Mouse (Mus musculus) heart, embryonic 13.5 days (tissue): ENCODE measurements around the gene Gstm3. TPM values are rescaled to one million over a fixed set of nuclear protein-coding genes. Genes with fewer than 3 reads are reported as not detected.

Experiments used
- ATAC-seq: fragments of 200-750 bp; cut with Nextera tagmentation; 2 replicates; pipeline ENCODE4 v1.8.0; 2017; ENCODE audit warnings: moderate TSS enrichment; ENCODE audit not compliant: insufficient number of reproducible peaks, low FRiP score, low TSS enrichment; ENCODE audit errors: extremely low read depth
- H3K27ac ChIP-seq: fragments of 300-500 bp; sonication (generic); replicated peaks from 2 replicates; pipeline ENCODE4 v1.5.1; 2015; ENCODE audit warnings: moderate library complexity, mild to moderate bottlenecking, inconsistent platforms
- H3K27me3 ChIP-seq: fragments of 300-500 bp; sonication (generic); replicated peaks from 2 replicates; pipeline ENCODE4 v1.6.1; 2015; ENCODE audit warnings: mild to moderate bottlenecking, inconsistent platforms
- H3K36me3 ChIP-seq: fragments of 300-500 bp; sonication (generic); 2 replicates; pipeline ENCODE4 v1.6.1; 2015; ENCODE audit warnings: mild to moderate bottlenecking, inconsistent platforms
- H3K4me1 ChIP-seq: fragments of 300-500 bp; sonication (generic); 2 replicates; pipeline ENCODE4 v1.6.1; 2015; ENCODE audit warnings: inconsistent platforms
- H3K4me2 ChIP-seq: fragments of 300-500 bp; sonication (generic); 2 replicates; pipeline ENCODE4 v1.6.1; 2015; ENCODE audit warnings: inconsistent platforms, mild to moderate bottlenecking, moderate library complexity
- H3K4me3 ChIP-seq: fragments of 300-500 bp; sonication (generic); 2 replicates; pipeline ENCODE4 v1.5.1; 2015; ENCODE audit warnings: moderate library complexity, mild to moderate bottlenecking, inconsistent platforms
- H3K9ac ChIP-seq: fragments of 300-500 bp; sonication (generic); 2 replicates; pipeline ENCODE4 v1.6.1; 2015; ENCODE audit warnings: inconsistent platforms, mild to moderate bottlenecking, moderate library complexity
- H3K9me3 ChIP-seq: fragments of 300-500 bp; sonication (generic); 2 replicates; pipeline ENCODE4 v1.6.1; 2016; ENCODE audit warnings: inconsistent platforms
- WGBS: fragments of 180-500 bp; shearing (Covaris S2); methylation state at CpG from one replicate; pipeline ENCODE4 v1.1.7; 2015; ENCODE audit warnings: mixed read lengths; 5-methylcytosine and 5-hydroxymethylcytosine counted together
- polyA plus RNA-seq: library from polyadenylated mRNA; unstranded; fragments of >200 nt; fragmentation: Nextera tagmentation; extraction: Ambion mirVana; gene quantifications from 2 replicates; pipeline ENCODE4 v1.2.1, GENCODE M21; 2015

The Gstm3 gene
- polyA plus RNA-seq, 1 experiment from 2014 or later, result not detected

DNA sequence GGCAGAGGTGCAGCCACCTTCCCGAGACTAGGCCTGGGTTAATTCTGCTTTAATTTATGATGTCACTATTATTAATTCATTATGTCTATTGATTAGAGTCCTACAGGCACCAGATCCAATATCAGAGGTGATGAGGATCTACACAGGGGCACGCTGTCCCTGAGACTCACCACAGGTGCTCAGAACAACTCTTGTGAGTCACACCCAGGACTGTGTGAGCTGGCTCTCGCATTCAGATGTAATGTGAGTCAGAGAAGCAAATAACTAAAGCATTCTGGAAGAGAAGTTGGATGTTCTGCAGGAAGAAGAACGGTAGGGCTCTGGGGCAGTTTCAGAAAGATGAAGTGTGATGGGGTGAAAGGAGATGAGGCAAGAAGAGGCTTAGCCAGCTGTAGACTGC, 39.8 kb downstream of the Gstm3 start:
- H3K27me3 ChIP-seq, result peaks cover 10% of the 10 kb centered on the region; the same call in 1 of the 2 replicates
- no peak overlapping the region for H3K4me3 ChIP-seq
- H3K9ac ChIP-seq, result no peak overlapping the region
- H3K9me3 ChIP-seq, result no peaks in the 10 kb centered on the region
- no peak overlapping the region for H3K27ac ChIP-seq
- H3K4me2 ChIP-seq, result no peak overlapping the region
- no peak for ATAC-seq
- WGBS, result 76% methylated on average over 4 of the region's 4 CpGs
- no peaks in the 10 kb centered on the region for H3K36me3 ChIP-seq
- peaks cover 10% of the 10 kb centered on the region for H3K4me1 ChIP-seq

DNA sequence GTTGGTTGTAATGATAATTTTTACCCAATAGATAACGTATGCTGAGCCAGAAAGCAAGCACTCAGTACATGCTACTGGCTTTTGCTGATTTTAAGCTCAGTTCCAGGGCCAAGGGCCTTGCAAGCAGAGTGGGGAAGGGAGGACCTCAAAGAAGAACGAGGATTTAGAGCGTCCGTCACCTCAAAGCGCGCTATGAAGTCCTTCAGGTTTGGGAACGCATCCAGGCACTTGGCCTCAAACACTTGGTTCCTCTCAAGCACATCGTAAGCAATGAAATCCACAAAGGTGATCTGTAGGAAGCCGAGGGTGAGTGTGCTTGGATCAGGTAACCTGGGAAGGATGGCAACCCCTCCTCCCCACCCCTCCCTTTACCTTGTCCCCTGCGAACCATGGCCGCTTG, 40.4 kb downstream of the Gstm3 start:
- 82% methylated on average over 11 of the region's 11 CpGs for WGBS
- no peak for ATAC-seq
- H3K4me1 ChIP-seq, result peaks cover 10% of the 10 kb centered on the region

DNA sequence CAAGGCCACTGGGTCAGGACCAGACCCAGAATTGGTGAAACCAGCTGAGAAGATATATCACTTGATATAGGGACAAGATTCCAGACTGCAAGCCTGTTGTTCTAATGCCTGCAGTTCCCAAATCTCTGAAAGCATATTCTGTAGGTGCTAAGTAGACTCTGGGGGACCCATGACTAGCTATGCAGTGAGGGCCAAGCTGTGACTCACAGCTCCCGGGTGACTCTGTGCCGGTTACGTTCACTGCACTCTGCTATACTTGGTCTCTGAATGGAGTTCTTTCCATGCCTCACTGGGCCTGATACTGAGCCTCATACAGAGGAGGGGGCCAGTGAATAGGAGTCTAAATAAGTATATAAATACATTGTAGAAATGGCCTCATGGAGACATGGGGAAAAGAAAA, 41.2 kb downstream of the Gstm3 start:
- H3K4me2 ChIP-seq, result no peak overlapping the region
- H3K9ac ChIP-seq, result no peak overlapping the region
- WGBS, result 75% methylated on average over 3 of the region's 3 CpGs
- H3K27me3 ChIP-seq, result peaks cover 5% of the 10 kb centered on the region; the same call in 1 of the 2 replicates
- H3K36me3 ChIP-seq, result no peaks in the 10 kb centered on the region
- ATAC-seq, result no peak
- H3K9me3 ChIP-seq, result no peaks in the 10 kb centered on the region
- peaks cover 10% of the 10 kb centered on the region for H3K4me1 ChIP-seq
- H3K4me3 ChIP-seq, result no peak overlapping the region
- H3K27ac ChIP-seq, result no peak overlapping the region

More for the DNA sequence above, 40.4 kb downstream of the Gstm3 start:
- Histone ChIP-seq H3K4me3 (no peak overlapping the region), H3K9ac (no peak overlapping the region), H3K27me3 (peaks cover 5% of the 10 kb centered on the region; the same call in 1 of the 2 replicates), H3K27ac (no peak overlapping the region), H3K9me3 (no peaks in the 10 kb centered on the region), H3K36me3 (no peaks in the 10 kb centered on the region), H3K4me2 (no peak overlapping the region)

DNA sequence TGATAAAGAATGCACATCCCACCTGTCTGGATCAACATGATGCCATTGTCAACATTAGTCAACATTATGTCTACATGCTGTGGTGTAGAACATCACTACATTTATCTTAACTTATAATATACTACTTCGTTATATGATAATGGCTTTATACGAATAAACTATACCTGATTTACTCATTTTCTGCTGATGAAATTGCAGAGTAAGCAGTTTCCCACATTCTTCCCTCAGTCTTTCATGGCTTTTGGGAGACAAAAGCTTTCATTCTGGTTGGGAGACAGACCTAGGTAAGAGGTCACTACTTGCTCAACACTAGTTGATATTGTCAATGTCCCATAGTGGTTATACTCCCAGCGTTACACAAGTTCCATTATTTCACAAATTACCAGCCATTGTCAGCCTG, 43.7 kb downstream of the Gstm3 start:
- Histone ChIP-seq H3K36me3 (no peaks in the 10 kb centered on the region), H3K9me3 (no peaks in the 10 kb centered on the region), H3K4me3 (no peak overlapping the region), H3K4me2 (no peak overlapping the region), H3K27ac (no peak overlapping the region), H3K9ac (no peak overlapping the region), H3K4me1 (no peaks in the 10 kb centered on the region), H3K27me3 (peaks cover 16% of the 10 kb centered on the region; the same call in 1 of the 2 replicates)
- 76% methylated on average over 3 of the region's 3 CpGs for WGBS
- ATAC-seq, result no peak

DNA sequence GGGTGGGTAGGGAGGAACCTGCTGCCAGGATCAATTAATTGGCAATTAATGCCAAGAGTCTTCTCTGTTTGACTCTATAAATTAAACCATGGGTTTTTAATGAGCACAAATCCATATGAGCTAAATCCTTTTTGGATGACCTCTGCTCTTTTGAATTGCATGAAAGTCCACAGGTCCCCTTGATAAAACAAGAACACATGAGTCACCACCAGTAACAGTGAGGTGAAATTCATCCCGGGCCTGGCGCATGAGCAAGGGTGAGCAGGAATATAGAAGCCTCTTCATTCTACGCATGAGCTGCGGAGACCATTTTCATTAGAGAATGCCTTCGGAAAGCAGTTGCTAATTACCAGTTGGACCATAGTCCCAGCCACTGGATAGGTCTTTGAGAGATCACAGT, 48.7 kb downstream of the Gstm3 start:
- Histone ChIP-seq H3K4me1 (no peaks in the 10 kb centered on the region), H3K4me3 (no peak overlapping the region), H3K9me3 (no peaks in the 10 kb centered on the region), H3K36me3 (no peaks in the 10 kb centered on the region), H3K4me2 (no peak overlapping the region), H3K27me3 (peaks cover 30% of the 10 kb centered on the region), H3K27ac (no peak overlapping the region), H3K9ac (no peak overlapping the region)
- ATAC-seq, result no peak
- WGBS, result 92% methylated on average over 5 of the region's 5 CpGs

DNA sequence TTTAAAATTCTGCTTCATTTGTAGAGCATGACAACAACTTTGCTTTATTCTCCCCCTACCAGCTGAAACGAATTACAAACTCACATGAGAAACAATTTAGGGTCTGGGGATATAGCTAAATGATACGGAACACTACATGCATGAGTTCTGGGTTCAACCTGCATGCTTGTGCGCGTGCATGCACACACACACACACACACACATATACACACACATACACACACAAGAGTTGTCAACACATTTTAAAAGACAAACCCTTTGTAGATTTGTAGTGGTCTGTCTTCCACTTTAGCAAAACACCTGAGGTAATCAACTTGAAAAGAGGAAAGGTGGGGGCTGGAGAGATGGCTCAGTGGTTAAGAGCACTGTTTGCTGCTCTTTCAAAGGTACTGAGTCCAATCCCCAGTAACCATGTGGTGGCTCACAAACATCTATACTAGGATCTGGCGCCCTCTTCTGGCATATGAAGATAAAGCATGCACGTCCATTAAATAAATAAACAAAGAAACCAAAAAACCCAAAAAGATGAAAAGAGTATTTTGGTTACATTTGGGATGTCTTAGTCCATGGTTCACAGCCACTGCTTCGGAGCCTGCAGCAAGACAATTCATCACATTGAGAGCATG, 51.2 kb downstream of the Gstm3 start:
- H3K27me3 ChIP-seq, result peaks cover 25% of the 10 kb centered on the region
- no peak overlapping the region for H3K9ac ChIP-seq
- H3K36me3 ChIP-seq, result no peaks in the 10 kb centered on the region
- H3K4me3 ChIP-seq, result no peak overlapping the region
- H3K9me3 ChIP-seq, result no peaks in the 10 kb centered on the region
- no peak overlapping the region for H3K4me2 ChIP-seq
- no peak overlapping the region for H3K27ac ChIP-seq
- WGBS, result 52% methylated on average over 7 of the region's 7 CpGs
- no peak for ATAC-seq
- H3K4me1 ChIP-seq, result no peaks in the 10 kb centered on the region

DNA sequence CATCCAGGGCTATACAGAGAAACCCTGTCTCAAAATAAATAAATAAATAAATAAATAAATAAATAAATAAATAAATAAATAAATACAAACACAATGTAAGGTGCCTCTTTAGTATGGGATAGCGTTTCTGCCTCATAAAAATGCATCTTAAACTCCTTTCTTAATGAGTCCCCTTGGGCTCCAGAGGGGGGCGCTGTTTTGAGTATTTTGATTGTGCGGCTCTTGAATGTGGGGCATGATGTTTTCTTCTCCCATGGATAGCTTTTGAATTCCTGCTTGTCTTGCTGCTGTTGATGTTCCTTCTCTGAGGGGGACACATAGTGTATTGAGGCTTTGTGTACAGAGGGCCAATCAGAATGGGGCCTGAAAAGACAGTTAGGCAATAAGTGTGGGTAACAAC, 52.0 kb downstream of the Gstm3 start:
- Histone ChIP-seq H3K4me2 (no peak overlapping the region), H3K4me1 (no peaks in the 10 kb centered on the region), H3K27me3 (peaks cover 25% of the 10 kb centered on the region), H3K27ac (no peak overlapping the region), H3K36me3 (no peaks in the 10 kb centered on the region), H3K9ac (no peak overlapping the region), H3K4me3 (no peak overlapping the region), H3K9me3 (no peaks in the 10 kb centered on the region)
- 72% methylated on average over 3 of the region's 3 CpGs for WGBS
- ATAC-seq, result no peak

DNA sequence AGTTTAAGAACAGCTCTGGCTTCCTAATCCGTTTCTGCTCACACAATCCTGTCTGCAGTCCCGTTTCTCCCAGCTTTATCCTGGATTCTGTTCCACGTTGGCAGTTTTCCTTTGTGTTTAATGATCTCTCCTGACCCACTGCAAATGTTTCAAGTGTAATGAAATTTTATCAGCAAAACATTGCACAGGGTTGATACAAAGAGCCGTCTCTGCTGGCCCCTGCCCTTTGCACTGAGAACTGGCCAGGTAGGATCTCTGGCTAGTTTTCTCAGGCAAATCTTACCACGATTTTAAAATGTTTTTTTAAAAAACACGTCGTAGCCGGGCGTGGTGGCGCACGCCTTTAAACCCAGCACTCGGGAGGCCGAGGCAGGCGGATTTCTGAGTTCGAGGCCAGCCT, 52.4 kb downstream of the Gstm3 start:
- Histone ChIP-seq H3K36me3 (no peaks in the 10 kb centered on the region), H3K4me3 (no peak overlapping the region), H3K4me2 (no peak overlapping the region), H3K27ac (no peak overlapping the region), H3K4me1 (no peaks in the 10 kb centered on the region), H3K27me3 (peaks cover 24% of the 10 kb centered on the region), H3K9me3 (no peaks in the 10 kb centered on the region), H3K9ac (no peak overlapping the region)
- no peak for ATAC-seq
- 75% methylated on average over 15 of the region's 15 CpGs for WGBS

Other genes starting within 250 kb of the Gstm3 start
- gene Csf1, start 208.8 kb downstream of the Gstm3 start, polyA plus RNA-seq, result 8.3 and 11.6 TPM in 2 replicates
- gene Eps8l3, start 92.1 kb downstream of the Gstm3 start, polyA plus RNA-seq, result not detected in 2 replicates
- 131 and 139 TPM in 2 replicates for gene Gstm5, start 73.5 kb downstream of the Gstm3 start, polyA plus RNA-seq
- gene Gstm7, start 37.5 kb downstream of the Gstm3 start, polyA plus RNA-seq, result 14.6 and 15.9 TPM in 2 replicates
- 9.5 and 11.5 TPM in 2 replicates for gene Gstm6, start 25.5 kb downstream of the Gstm3 start, polyA plus RNA-seq
- gene Gstm2, start 17.2 kb upstream of the Gstm3 start, polyA plus RNA-seq, result 52.9 and 53.5 TPM in 2 replicates
- 44.3 and 50.5 TPM in 2 replicates for gene Gstm1, start 48.7 kb upstream of the Gstm3 start, polyA plus RNA-seq
- 15.2 and 16.4 TPM in 2 replicates for gene Gstm4, start 75.6 kb upstream of the Gstm3 start, polyA plus RNA-seq
- gene Ampd2, start 117.4 kb upstream of the Gstm3 start, polyA plus RNA-seq, result 29.4 and 30.3 TPM in 2 replicates
- 0.20 and 1.3 TPM in 2 replicates for gene Gnat2, start 123.5 kb upstream of the Gstm3 start, polyA plus RNA-seq
- gene Gnai3, start 176.9 kb upstream of the Gstm3 start, polyA plus RNA-seq, result 74.7 and 76.3 TPM in 2 replicates
- gene Gpr61, start 185.6 kb upstream of the Gstm3 start, polyA plus RNA-seq, result 0.14 TPM in 1 of 2 replicates, not detected in the other
- gene Amigo1, start 217.1 kb upstream of the Gstm3 start, polyA plus RNA-seq, result 2.6 and 2.8 TPM in 2 replicates
- 2.3 and 3.1 TPM in 2 replicates for gene Cyb561d1, start 231.9 kb upstream of the Gstm3 start, polyA plus RNA-seq
- 7.5 and 8.7 TPM in 2 replicates for gene Atxn7l2, start 241.7 kb upstream of the Gstm3 start, polyA plus RNA-seq